Mouse (Mus musculus) heart, postnatal 36 days (tissue): ENCODE data around the gene Uck2. TPM values are rescaled to one million over a fixed set of nuclear protein-coding genes. Genes with fewer than 3 reads are reported as not detected.
A peak's percentile ranks its signal among the peaks of the same experiment; 100 is the strongest.

ENCODE experiments used
- DNase-seq, 2 experiments: peaks; one replicate each; pipeline ENCODE4 v3.0.0; 2021 to 2022
- intact Hi-C: fragments of 180-260 bp; cut with DNase I; formaldehyde crosslinking; loops from one replicate; pipeline ENCODE4 v1.15.1; 2025
- total RNA-seq, 2 experiments: library from RNA; stranded (reverse); gene quantifications; 2 replicates each; pipeline ENCODE4 v1.2.3; 2021

Gene Uck2
- total RNA-seq, result 10 to 100 TPM; 52.8 to 54.2 TPM

- DNase-seq, result no peak
- intact Hi-C loops, result loop anchor here (1.0 to 2.0 kb wide), 3 partner anchors 24 to 64 kb away; partner anchors contain the start of gene Tmco1
These were observed at the start of gene Uck2 for GRCm38 (mm10) chr1:167285320-167285355. Gene Uck2 (minus strand): TSS chr1:167285320.

- intact Hi-C loops, result loop anchor here (10.0 kb wide), 1 partner anchor 536 kb away; no protein-coding TSS in a partner anchor
These were observed 46.0 kb upstream of the Uck2 start for GRCm38 (mm10) chr1:167331106-167331505.

GRCm38 (mm10) chr1:167328776-167329175, 43.7 kb upstream of the Uck2 start:
- intact Hi-C loops, result no loop called here
- no peak for DNase-seq

More at GRCm38 (mm10) chr1:167331106-167331505, 46.0 kb upstream of the Uck2 start:
- DNase-seq, result no peak

DNA sequence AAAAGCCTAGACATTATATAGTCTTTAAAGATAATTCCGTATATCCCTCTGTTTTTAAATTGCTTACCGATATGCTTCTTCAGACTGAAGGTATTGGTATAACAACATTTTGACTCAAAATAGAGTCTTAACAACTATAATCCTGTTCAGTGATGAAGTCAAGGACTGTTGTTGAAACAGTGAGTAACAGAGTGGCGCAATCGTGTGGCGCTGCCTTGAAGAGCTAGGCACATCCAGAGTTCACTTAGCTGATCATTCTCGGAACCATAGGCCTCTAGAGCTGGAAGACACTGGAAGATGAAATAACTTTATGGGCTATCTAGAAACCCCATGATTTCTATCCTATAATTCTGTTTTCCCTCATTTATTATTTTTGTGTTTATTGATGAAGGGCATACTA, 36.6 kb upstream of the Uck2 start:
- intact Hi-C loops, result no loop called here
- DNase-seq, result no peak

DNA sequence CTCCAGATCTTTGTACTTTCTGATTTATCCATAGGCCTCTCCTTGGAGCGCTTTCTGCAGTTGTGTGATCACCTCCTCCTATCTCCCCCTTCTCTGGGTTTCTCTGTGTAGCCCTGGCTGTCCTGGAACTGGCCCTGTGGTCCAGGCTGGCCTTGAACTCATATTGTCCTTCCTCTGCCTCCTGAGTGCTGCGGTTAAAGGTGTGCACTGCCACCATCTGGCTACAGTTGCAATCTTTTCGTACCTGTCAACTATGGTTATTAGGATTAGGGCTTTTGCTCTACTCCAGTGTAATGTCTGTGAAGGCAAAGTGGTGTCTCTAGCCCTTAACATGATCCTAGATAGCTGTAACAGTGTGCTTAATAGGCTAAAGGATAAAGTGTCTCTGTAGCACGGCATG, 28.1 kb upstream of the Uck2 start:
- intact Hi-C loops, result loop anchor here (2.0 kb wide), 1 partner anchor 24 kb away; no protein-coding TSS in a partner anchor
- DNase-seq, result no peak

DNA sequence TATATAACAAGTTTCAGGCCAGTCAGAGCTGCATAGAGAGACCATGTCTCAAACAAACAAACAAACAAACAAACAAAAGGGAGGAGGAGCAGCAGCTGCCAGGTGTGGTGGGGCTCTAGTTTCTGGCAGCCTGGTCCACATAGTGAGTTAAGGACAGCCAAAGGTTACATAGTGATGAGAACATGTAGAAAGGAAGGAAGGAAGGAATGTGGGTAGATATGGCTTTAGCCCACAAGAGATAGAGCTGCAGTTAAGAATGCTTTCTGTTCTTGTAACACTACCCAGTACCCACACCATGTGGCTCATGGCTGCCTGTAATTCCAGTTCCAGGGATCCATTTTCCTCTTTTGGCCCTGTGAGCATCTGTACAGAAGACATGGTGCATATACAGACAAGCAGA, 27.2 kb upstream of the Uck2 start:
- intact Hi-C loops, result loop anchor here (2.0 kb wide), 1 partner anchor 24 kb away; no protein-coding TSS in a partner anchor
- DNase-seq, result no peak

- intact Hi-C loops, result loop anchor here (2.0 kb wide), 1 partner anchor 24 kb away; the partner anchor contains the start of gene Uck2
- DNase-seq, result peak; percentile 98
These were observed 23.3 kb upstream of the Uck2 start, which contains the start of gene Tmco1 for GRCm38 (mm10) chr1:167308261-167309054. Gene Tmco1 (plus strand): TSS chr1:167308378.

- intact Hi-C loops, result loop anchor here (2.0 kb wide), 1 partner anchor 23 kb away; the partner anchor contains the start of gene Uck2
- DNase-seq, result no peak
These were observed 22.6 kb upstream of the Uck2 start for GRCm38 (mm10) chr1:167307674-167308073.

- intact Hi-C loops, result no loop called here
- peak; percentile 32 to 42 for DNase-seq
These were observed 21.5 kb upstream of the Uck2 start for GRCm38 (mm10) chr1:167306451-167307240.

GRCm38 (mm10) chr1:167305501-167306137, 20.5 kb upstream of the Uck2 start:
- DNase-seq, result no peak
- intact Hi-C loops, result loop anchor here (2.0 kb wide), 1 partner anchor 15 kb away; no protein-coding TSS in a partner anchor

DNA sequence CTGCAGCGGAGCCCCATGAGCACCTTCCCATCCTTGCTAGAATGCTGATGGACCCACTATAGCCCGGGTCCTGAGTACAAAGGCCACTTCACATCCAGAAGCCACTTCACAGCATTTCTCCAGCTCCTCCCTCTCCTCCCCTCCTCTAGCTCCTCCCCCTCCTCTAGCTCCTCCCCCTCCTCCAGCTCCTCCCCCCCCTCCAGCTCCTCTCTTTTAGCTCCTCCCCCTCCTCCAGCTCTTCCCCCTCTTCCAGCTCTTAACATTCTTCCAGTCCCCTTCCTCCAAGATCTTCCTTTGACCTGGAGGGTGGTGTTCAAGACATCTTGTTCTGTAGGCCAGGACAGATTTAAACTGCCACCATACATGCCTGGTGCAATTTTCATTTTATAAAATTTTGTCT, 15.0 kb upstream of the Uck2 start:
- intact Hi-C loops, result no loop called here
- DNase-seq, result no peak

DNA sequence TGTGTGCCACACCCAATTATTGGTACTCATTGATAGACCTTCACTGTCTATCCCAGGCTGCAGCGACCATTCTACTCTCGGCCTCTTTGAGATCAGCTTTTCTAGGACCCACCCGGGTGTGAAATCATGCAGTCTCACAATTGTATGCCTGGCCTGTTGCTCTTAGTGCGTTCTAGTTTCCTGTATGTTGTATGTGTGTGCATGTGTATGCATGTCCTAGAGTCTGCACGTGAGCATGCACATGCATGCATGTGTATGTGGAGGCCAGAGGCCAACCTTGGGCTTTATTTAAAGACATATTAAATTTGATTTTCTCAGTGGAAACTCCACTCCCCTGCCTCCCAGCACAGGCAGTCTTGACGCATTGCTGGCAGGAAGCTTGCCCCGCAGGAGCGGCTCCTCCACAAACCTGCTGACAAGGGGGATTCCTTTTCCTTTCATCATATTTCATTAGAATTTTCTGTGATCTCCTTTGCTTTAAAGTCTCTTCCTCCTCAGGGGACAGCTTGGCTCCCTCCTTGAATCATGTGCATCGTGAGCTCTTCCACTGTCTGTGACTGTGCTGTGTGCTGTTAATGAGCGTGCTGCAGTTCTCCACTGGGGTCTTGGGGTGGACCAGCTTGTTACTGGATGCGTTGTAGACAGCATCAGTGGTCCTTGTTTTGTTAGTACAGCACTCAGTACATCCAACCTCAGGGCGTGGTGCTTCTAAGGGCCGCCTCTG, 10.7 kb upstream of the Uck2 start:
- no peak for DNase-seq
- intact Hi-C loops, result no loop called here

GRCm38 (mm10) chr1:167292447-167292846, 7.3 kb upstream of the Uck2 start:
- intact Hi-C loops, result no loop called here
- DNase-seq, result peak in 1 of 2 experiments; percentile 31

DNA sequence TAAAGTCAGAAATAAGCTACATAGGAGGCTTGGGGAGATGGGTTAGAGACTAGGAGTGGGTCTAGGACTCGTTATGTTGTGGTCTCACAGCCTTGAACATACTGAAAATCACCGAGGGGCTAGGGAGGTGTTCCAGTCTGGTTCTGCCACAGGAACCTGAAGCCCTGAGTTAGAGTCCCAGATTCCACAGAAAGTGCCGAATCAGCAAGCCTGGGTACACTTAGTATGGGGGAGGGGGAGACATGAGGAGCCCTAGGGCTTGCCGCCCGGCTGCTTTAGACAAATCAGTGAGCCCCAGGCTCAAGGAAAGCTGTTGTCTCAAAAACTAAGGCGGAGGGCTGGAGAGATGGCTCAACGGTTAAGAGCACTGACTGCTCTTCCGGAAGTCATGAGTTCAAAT, 6.5 kb upstream of the Uck2 start:
- DNase-seq, result no peak

GRCm38 (mm10) chr1:167290263-167290592, 5.1 kb upstream of the Uck2 start:
- intact Hi-C loops, result loop anchor here (2.0 kb wide), 1 partner anchor 15 kb away; no protein-coding TSS in a partner anchor

More for the DNA sequence above, 6.5 kb upstream of the Uck2 start:
- intact Hi-C loops, result loop anchor here (2.0 kb wide), 1 partner anchor 13 kb away; no protein-coding TSS in a partner anchor

DNA sequence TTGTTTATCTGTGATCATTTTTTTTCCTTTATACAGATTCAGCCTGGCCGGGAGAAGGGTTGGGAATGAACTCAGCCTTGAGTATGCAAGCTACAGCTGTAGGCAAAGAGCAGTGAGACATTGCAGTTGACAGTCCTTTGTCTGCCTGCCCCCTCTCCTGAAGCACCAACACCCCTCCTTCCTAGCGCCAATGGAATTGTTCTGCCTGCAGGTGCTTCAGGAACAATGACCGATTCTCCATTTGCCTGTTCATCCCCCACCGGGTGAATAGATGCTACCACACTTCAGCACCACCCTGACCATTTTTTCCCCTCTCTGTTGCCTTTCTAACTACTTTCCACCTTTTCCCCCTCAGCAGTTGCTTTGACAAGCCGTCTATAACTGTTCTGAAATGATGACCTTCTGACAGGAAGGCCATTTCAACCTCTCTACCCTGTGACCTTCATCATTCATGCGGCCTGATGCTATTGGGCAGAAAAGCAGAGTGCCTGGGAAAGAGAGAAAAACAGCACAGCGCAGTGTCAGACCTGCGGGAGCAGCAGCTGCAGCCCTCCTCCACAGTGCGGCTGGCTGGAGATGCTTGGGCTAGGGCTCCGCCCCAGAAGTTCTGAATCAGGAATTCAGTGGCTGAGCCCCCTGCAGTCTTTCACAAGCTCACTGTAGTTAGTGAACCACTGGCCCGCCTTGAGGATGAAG, 4.6 kb upstream of the Uck2 start:
- DNase-seq, result no peak
- intact Hi-C loops, result loop anchor here (2.0 kb wide), 1 partner anchor 15 kb away; no protein-coding TSS in a partner anchor

More at GRCm38 (mm10) chr1:167290263-167290592, 5.1 kb upstream of the Uck2 start:
- no peak for DNase-seq

DNA sequence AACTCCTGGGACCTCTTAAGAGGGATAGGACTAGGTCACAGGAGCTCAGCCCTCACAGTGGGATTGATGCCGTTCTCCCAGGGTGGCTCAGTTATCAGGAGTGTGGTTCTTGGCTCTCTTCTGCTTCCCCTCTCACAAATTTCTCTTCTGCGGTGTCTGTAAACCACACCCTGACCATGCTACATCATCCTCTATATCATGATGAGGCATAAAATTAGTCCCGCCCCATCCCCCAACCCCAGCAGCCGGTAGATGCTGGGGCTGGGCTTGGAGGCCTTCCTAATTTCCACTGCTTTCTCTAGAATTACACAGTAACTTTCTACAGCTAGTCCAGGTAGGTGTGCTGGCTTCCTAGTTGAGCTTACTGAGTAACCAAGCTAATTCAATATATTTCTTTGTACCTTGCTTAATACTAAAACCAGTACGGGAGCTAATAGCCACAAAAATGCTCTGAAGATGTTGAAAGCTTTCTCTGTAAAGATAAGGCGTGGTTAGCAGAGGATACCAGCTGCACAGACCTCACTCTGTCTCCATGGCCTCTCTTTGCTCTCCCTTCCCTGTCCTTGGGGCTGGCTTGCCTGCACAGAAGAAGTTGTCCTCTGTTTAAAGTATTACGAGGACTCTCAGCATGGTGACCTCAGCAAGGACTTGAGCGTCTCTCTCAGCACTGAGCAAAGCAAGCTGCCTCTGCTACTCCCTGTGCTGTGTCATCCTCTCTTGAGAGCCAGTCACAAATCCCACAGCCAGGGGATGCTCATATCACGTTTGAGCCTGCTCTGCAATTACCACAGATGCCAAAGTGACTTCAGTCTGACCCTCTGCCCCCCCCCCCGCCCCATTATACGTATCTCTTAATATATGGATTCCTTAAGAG, 3.8 kb upstream of the Uck2 start:
- no peak for DNase-seq
- intact Hi-C loops, result no loop called here

GRCm38 (mm10) chr1:167287156-167287555, 2.0 kb upstream of the Uck2 start:
- intact Hi-C loops, result no loop called here
- DNase-seq, result no peak

DNA sequence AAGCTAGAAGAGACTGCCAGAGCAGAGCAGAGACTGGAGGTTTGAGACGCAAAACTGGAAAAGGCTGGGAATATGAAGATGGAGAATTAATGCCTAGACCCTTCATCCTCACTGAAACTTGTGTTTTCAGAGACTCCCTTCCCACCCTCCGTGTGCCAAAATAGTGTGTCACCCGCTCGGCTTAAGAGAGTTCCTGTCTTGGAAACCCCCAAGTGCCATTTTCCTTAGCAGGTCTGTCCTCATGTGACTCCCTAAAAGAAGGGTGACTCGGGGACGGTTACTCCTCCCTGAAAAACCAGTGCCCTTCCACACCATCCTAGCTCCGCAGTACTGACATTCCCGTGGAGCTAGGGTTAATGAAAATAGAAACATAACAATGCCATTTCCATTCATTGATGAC, 236 bp upstream of the Uck2 start:
- intact Hi-C loops, result loop anchor here (1.0 to 2.0 kb wide), 3 partner anchors 23 to 65 kb away; partner anchors contain the start of gene Tmco1
- no peak for DNase-seq
